Mouse (Mus musculus): ENCODE results near the gene Atp1b1.

Atp1b1 gene

GRCm38 (mm10) chr1:164458245-164458613 is at the start of gene Atp1b1:
Gene Atp1b1 (minus strand): TSS chr1:164458355.
- in situ Hi-C loops (cut with MboI, MseI), result no loop called here

GRCm38 (mm10) chr1:164505096-164505495 is 46.9 kb upstream of the Atp1b1 start:
- in situ Hi-C loops (cut with MboI, MseI), result no loop called here

DNA sequence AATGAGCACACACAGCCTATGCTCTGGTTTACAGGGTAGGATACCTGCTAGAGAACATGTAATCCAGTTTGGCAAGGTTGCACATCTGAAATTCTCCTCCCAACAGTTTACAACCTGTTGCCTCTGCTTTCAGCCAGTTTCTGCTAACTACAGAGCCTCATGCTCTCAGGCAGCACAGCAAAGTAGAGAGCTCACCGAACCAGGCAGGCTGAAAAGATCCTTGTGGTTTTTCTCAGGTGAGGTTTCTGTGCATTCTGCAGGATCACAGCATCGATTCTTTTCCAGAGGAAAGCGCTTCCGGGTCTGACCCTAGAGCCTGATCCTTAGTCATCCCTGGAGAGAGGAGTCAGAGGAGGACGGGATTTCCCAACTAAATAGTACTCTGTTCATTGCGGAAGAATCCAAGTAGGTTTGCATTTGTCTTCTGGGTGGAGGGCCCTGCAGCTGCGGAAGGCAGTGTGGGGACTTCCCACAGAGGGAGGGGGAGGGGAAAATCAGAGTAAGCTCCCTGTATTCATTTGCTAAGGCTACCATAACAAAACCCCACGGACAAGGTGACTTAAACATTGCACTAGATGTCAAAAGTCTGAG is 45.1 kb upstream of the Atp1b1 start:
- in situ Hi-C loops (cut with MboI, MseI), result no loop called here

DNA sequence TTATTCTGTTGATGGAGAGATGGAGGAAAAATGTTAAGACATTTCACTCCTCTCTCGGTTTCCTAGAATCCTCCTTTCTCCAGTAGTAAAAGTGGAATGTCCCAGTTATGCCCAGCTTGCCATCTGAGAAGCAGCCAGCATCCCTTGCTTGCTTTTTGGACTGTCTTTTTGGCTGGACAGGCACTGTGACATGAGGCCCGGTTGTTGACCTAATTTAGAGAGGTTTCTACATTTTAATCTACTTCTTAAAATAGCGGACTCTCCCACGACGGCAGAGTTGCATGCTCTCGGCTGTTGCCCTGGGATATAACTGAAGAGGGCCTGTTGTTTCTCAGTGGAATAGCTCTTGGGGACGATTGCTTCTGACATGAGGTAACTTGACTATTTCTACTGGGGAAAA is 44.1 kb upstream of the Atp1b1 start:
- in situ Hi-C loops (cut with MboI, MseI), result no loop called here

GRCm38 (mm10) chr1:164494741-164495512 is 36.8 kb upstream of the Atp1b1 start:
- in situ Hi-C loops (cut with MboI, MseI), result no loop called here

- in situ Hi-C loops (cut with MboI, MseI), result no loop called here
These were observed 36.1 kb upstream of the Atp1b1 start for GRCm38 (mm10) chr1:164494215-164494614.

- in situ Hi-C loops (cut with MboI, MseI), result no loop called here
These were observed 35.0 kb upstream of the Atp1b1 start for GRCm38 (mm10) chr1:164493042-164493705.

DNA sequence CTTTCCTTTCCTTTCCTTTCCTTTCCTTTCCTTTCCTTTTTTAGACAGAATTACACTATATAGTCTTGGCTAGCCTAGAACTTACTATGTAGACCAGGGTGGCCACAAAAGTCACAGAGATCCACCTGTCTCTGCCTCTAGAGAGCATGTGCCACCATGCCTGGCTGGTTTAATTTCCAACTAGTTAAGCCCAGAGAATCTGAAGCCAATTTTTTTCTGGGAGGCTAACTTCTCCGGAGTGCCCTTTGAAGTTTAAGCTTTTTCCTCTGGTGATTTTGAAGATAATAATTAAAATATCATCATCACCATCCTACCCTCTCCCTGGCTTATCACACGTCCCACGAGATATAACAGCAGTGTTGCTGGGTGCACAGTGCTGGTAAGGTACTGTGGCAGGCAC is 34.3 kb upstream of the Atp1b1 start:
- in situ Hi-C loops (cut with MboI, MseI), result no loop called here

DNA sequence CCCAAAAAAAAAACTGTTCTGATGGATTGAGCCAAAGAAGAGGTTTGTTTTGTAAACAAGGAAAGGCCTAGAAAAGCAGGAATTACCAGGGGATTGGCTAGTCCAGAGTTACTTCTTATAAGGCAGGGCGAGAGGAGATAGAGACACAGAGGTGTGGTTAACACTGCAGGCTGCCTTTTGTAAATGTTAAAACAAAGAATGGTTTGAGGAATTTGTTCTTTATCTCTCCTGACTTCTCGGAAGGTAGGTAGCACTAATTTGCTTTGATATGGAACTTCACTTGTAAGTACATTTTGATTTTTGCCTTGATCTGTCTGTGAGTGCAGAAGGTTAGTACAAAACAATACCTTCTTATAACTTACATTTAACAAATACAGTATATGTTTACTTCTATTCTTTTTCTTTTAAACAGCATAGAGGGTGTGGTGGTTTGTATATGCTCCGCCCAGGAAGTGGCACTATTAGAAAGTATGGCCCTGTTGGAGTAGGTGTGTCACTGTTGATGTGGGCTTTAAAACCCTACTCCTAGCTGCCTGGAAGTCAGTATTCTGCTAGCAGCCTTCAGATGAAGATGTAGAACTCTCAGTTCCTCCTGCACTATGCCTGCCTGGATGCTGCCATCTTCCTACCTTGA is 31.9 kb upstream of the Atp1b1 start:
- in situ Hi-C loops (cut with MboI, MseI), result no loop called here

GRCm38 (mm10) chr1:164483728-164484127 is 25.6 kb upstream of the Atp1b1 start:
- in situ Hi-C loops (cut with MboI, MseI), result no loop called here

- in situ Hi-C loops (cut with MboI, MseI), result no loop called here
These were observed 24.7 kb upstream of the Atp1b1 start for GRCm38 (mm10) chr1:164482833-164483232.

GRCm38 (mm10) chr1:164481645-164482354 is 23.6 kb upstream of the Atp1b1 start:
- in situ Hi-C loops (cut with MboI, MseI), result no loop called here

DNA sequence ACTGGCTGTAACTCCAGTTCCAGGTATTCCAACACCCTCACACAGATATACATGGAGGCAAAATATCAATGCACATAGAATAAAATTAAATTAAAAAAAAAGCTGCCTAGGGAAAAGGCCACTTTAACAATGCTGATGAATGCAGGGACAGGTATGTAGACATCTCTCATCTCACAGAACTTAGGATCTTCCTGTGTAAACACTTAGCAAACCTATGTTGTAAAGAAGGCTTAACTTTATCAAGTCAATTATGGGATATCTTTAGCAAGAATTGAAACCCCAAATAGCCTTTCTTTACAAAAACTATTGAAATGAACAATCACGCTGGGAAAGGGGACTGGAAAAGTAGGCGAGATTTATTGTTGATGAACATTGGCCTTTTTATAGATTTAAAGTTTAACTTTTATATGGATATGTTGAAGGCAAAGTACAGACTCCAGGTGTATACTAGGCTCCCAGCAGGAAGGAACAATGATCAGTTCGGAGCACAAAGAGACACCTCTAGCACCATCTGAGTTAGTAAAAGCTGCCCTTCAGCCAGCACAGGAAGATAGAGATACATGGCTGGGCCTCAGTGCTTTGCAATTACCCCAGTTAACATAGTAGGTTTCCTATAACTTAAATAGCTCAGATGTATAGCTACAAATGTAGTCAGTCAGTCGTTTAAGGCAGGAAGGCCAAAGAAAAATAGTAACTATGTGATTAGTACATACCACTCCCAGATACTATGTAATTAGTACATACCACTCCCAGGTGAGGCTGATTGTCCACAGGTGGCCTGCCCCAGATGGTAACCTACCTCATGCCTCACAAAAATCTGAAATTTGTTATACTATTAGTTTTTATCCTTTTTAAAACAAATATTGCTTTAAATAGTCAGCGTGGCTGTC is 22.8 kb upstream of the Atp1b1 start:
- in situ Hi-C loops (cut with MboI, MseI), result no loop called here

DNA sequence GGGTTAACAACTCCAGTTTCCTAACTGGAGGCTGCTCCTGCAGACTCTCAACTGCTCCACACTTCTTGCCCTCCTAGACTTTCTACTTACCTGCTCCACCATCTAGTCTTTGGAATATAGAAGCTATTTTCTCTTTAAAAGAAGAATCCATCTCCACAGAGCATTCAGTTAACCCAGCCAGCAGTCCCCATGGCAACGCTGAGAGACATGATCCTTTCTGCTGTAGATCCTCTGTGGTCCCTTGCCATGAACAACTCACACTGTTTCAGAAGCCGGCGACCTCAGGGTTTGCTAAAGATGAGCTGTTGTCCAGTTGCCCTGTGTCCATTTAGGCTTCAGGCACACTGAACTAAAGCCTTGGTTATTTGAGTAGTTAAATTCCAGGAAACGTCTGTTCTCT is 17.7 kb upstream of the Atp1b1 start:
- in situ Hi-C loops (cut with MboI, MseI), result no loop called here

- in situ Hi-C loops (cut with MboI, MseI), result no loop called here
These were observed 16.8 kb upstream of the Atp1b1 start for GRCm38 (mm10) chr1:164474778-164475511.

DNA sequence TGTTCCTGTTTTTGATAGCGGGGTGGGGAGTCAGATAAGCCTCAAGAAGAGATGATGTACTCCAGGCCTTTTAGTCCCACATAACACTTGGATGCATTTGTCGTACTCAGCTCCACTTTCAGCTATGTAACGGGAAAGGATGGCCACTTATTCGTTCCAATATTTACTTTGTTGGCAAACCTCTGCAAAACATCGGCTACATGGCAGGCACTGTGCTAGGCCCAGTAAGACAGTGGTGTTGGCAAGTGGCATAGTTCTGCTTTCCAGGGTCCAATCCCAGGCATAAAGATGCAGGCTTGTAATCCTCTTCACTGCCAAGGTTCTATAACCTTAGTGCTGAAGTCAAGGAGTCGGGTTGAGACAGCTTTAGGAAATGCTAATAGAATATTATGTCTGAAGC is 16.2 kb upstream of the Atp1b1 start:
- in situ Hi-C loops (cut with MboI, MseI), result no loop called here

GRCm38 (mm10) chr1:164473398-164473797 is 15.2 kb upstream of the Atp1b1 start:
- in situ Hi-C loops (cut with MboI, MseI), result no loop called here

GRCm38 (mm10) chr1:164471632-164472031 is 13.5 kb upstream of the Atp1b1 start:
- in situ Hi-C loops (cut with MboI, MseI), result no loop called here

- in situ Hi-C loops (cut with MboI, MseI), result no loop called here
These were observed 12.8 kb upstream of the Atp1b1 start for GRCm38 (mm10) chr1:164470985-164471384.

DNA sequence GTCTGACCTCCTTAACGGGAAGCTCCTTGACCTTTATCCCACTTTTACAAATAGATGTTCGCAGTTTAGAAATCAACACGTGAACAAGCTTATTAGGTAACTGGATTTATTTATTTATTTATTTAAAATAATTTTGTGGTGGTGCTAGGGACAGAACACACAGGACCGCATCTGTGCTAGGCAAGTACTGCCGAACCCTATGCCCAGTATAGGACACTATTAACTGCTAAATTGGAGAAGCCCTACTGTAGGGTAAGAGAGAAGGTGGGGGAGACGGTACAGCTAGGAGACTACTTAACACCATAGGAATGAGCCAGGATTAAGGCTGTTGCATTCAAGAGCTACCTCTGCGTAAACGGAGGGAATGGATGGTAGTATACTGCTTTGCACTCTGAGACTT is 10.2 kb upstream of the Atp1b1 start:
- in situ Hi-C loops (cut with MboI, MseI), result no loop called here

All from T-helper 1 cell (primary cell).